Mouse (Mus musculus) midbrain, embryonic 11.5 days (tissue): ENCODE measurements around the gene H2-Q4. TPM values are rescaled to one million over a fixed set of nuclear protein-coding genes. Genes with fewer than 3 reads are reported as not detected.
"Not testable (repeated sequence)": the region's sequence is repeated elsewhere in the genome, so short reads cannot be mapped to it uniquely, and the experiment has no call there.

Experiments used
- ATAC-seq: fragments of 200-750 bp; cut with Nextera tagmentation; 2 replicates; pipeline ENCODE4 v1.8.0; 2017; ENCODE audit warnings: moderate TSS enrichment, moderate library complexity; ENCODE audit not compliant: low FRiP score
- DNase-seq: peaks from one replicate; pipeline ENCODE4 v3.0.0; 2015; ENCODE audit warnings: low spot score; ENCODE audit errors: missing footprints
- H3K27ac ChIP-seq: fragments of 300-500 bp; sonication (generic); 2 replicates; pipeline ENCODE4 v1.5.1; 2014; ENCODE audit warnings: low read depth, low read length
- H3K27me3 ChIP-seq: fragments of 300-500 bp; sonication (generic); 2 replicates; pipeline ENCODE4 v1.6.1; 2014; ENCODE audit warnings: mild to moderate bottlenecking, low read length, moderate library complexity, mixed read lengths; ENCODE audit not compliant: control insufficient read depth, insufficient read depth
- H3K36me3 ChIP-seq: fragments of 300-500 bp; sonication (generic); 2 replicates; pipeline ENCODE4 v1.6.1; 2014; ENCODE audit warnings: mild to moderate bottlenecking, low read length, moderate library complexity, mixed read lengths; ENCODE audit not compliant: control insufficient read depth, insufficient read depth
- H3K4me1 ChIP-seq: fragments of 300-500 bp; sonication (generic); 2 replicates; pipeline ENCODE4 v1.6.1; 2014; ENCODE audit warnings: low read length; ENCODE audit not compliant: control insufficient read depth, insufficient read depth
- H3K4me2 ChIP-seq: fragments of 300-500 bp; sonication (generic); 2 replicates; pipeline ENCODE4 v1.6.1; 2014; ENCODE audit warnings: mild to moderate bottlenecking, moderate library complexity
- H3K4me3 ChIP-seq: fragments of 300-500 bp; sonication (generic); 2 replicates; pipeline ENCODE4 v1.5.1; 2014; ENCODE audit warnings: low read depth, low read length
- H3K9ac ChIP-seq: fragments of 300-500 bp; sonication (generic); 2 replicates; pipeline ENCODE4 v1.6.1; 2014; ENCODE audit warnings: low read length
- H3K9me3 ChIP-seq: fragments of 300-500 bp; sonication (generic); 2 replicates; pipeline ENCODE4 v1.6.1; 2016; ENCODE audit warnings: low read length; ENCODE audit not compliant: control insufficient read depth
- WGBS: fragments of 180-500 bp; shearing (Covaris S2); extraction: QIAGEN DNeasy Blood & Tissue Kit; methylation state at CpG from one replicate; pipeline ENCODE4 v1.1.7; 2014; 5-methylcytosine and 5-hydroxymethylcytosine counted together
- polyA plus RNA-seq: library from polyadenylated mRNA; unstranded; fragments of >200 nt; fragmentation: Nextera tagmentation; extraction: Ambion mirVana; gene quantifications from 2 replicates; pipeline ENCODE4 v1.2.1, GENCODE M21; 2014

Gene H2-Q4
- 1.9 and 2.5 TPM in 2 replicates for polyA plus RNA-seq

- DNase-seq (no peak), ATAC-seq (peak; percentile 91)
- WGBS, result 0% methylated on average over 16 of the region's 16 CpGs
- H3K4me3 ChIP-seq, result peak within 1 kb of the TSS; percentile 51
- H3K4me2 ChIP-seq, result peak within 1 kb of the TSS; percentile 93
- H3K27ac ChIP-seq, result no peak within 1 kb of the TSS
- peaks cover 2% of the 10 kb centered on the region; the same call in 1 of the 2 replicates for H3K27me3 ChIP-seq
- peaks cover 3% of the 10 kb centered on the region; the same call in 1 of the 2 replicates for H3K4me1 ChIP-seq
- H3K9ac ChIP-seq, result peak within 1 kb of the TSS; percentile 66
- no peaks in the 10 kb centered on the region for H3K36me3 ChIP-seq
- no peaks in the 10 kb centered on the region for H3K9me3 ChIP-seq
Measured at GRCm38 (mm10) chr17:35379369-35379728, at the start of gene H2-Q4. Gene H2-Q4, plus strand, starts transcription at chr17:35379617.

- H3K4me1 ChIP-seq, H3K4me3 ChIP-seq, H3K36me3 ChIP-seq, H3K9ac ChIP-seq, DNase-seq, ATAC-seq, H3K4me2 ChIP-seq, H3K27ac ChIP-seq, H3K27me3 ChIP-seq, H3K9me3 ChIP-seq: not testable (repeated sequence)
- WGBS, result 61% methylated on average over 3 of the region's 3 CpGs
Measured at GRCm38 (mm10) chr17:35329714-35330113, 49.7 kb upstream of the H2-Q4 start.

GRCm38 (mm10) chr17:35331546-35331945, 47.9 kb upstream of the H2-Q4 start:
- not testable (repeated sequence) for H3K4me2 ChIP-seq, DNase-seq, H3K36me3 ChIP-seq, H3K27ac ChIP-seq, ATAC-seq, H3K27me3 ChIP-seq, H3K4me1 ChIP-seq, H3K9me3 ChIP-seq, H3K4me3 ChIP-seq, H3K9ac ChIP-seq
- WGBS, result 77% methylated on average over 6 of the region's 6 CpGs

GRCm38 (mm10) chr17:35342071-35342671, 37.2 kb upstream of the H2-Q4 start, which contains the start of gene H2-Q2:
Gene H2-Q2, plus strand, starts transcription at chr17:35342242.
- 2% methylated on average over 39 of the region's 40 CpGs for WGBS

GRCm38 (mm10) chr17:35342711-35343476, 36.5 kb upstream of the H2-Q4 start:
- H3K9me3 ChIP-seq, result no peaks in the 10 kb centered on the region
- ATAC-seq (no peak), DNase-seq (peak; percentile 81)
- peaks cover 28% of the 10 kb centered on the region for H3K27me3 ChIP-seq
- peak overlapping the region; percentile 68 for H3K4me2 ChIP-seq
- peaks cover 5% of the 10 kb centered on the region; the same call in 1 of the 2 replicates for H3K4me1 ChIP-seq
- WGBS, result 3% methylated on average over 43 of the region's 46 CpGs
- H3K27ac ChIP-seq, result no peak overlapping the region
- peak overlapping the region; percentile 40; the same call in 1 of the 2 replicates for H3K9ac ChIP-seq
- H3K4me3 ChIP-seq, result peak overlapping the region; percentile 39
- no peaks in the 10 kb centered on the region for H3K36me3 ChIP-seq

More at GRCm38 (mm10) chr17:35342071-35342671, 37.2 kb upstream of the H2-Q4 start, which contains the start of gene H2-Q2:
- DNase-seq, result peak; percentile 89
- Histone ChIP-seq H3K9ac (peak within 1 kb of the TSS; percentile 40; the same call in 1 of the 2 replicates), H3K9me3 (no peaks in the 10 kb centered on the region), H3K36me3 (no peaks in the 10 kb centered on the region), H3K4me2 (peak within 1 kb of the TSS; percentile 68), H3K4me3 (peak within 1 kb of the TSS; percentile 39), H3K4me1 (peaks cover 5% of the 10 kb centered on the region; the same call in 1 of the 2 replicates), H3K27ac (no peak within 1 kb of the TSS), H3K27me3 (peaks cover 28% of the 10 kb centered on the region)
- no peak for ATAC-seq

- H3K9me3 ChIP-seq, H3K36me3 ChIP-seq, H3K4me1 ChIP-seq, H3K9ac ChIP-seq, H3K27ac ChIP-seq, DNase-seq, ATAC-seq, H3K27me3 ChIP-seq, H3K4me2 ChIP-seq, H3K4me3 ChIP-seq: not testable (repeated sequence)
Measured at GRCm38 (mm10) chr17:35347659-35348058, 31.8 kb upstream of the H2-Q4 start.

- not testable (repeated sequence) for ATAC-seq, DNase-seq, H3K27ac ChIP-seq, H3K4me3 ChIP-seq, H3K4me1 ChIP-seq, H3K27me3 ChIP-seq, H3K36me3 ChIP-seq, H3K9me3 ChIP-seq, H3K9ac ChIP-seq, H3K4me2 ChIP-seq
- 74% methylated on average over 6 of the region's 6 CpGs for WGBS
Measured at GRCm38 (mm10) chr17:35353275-35353674, 26.1 kb upstream of the H2-Q4 start.

GRCm38 (mm10) chr17:35354071-35354470, 25.3 kb upstream of the H2-Q4 start:
- Histone ChIP-seq H3K36me3 (no peaks in the 10 kb centered on the region), H3K27ac (no peak overlapping the region), H3K9me3 (no peaks in the 10 kb centered on the region), H3K4me2 (no peak overlapping the region), H3K4me3 (no peak overlapping the region), H3K4me1 (peaks cover 3% of the 10 kb centered on the region; the same call in 1 of the 2 replicates), H3K9ac (no peak overlapping the region), H3K27me3 (peaks cover 4% of the 10 kb centered on the region)
- DNase-seq (no peak), ATAC-seq (no peak)
- WGBS, result 75% methylated on average over 2 of the region's 2 CpGs

GRCm38 (mm10) chr17:35357086-35357485, 22.3 kb upstream of the H2-Q4 start:
- WGBS, result 44% methylated on average over 1 of the region's 1 CpGs
- Histone ChIP-seq H3K27me3 (peaks cover 12% of the 10 kb centered on the region), H3K36me3 (no peaks in the 10 kb centered on the region), H3K4me2 (no peak overlapping the region), H3K9me3 (no peaks in the 10 kb centered on the region), H3K27ac (no peak overlapping the region), H3K4me3 (no peak overlapping the region), H3K9ac (no peak overlapping the region), H3K4me1 (peaks cover 3% of the 10 kb centered on the region; the same call in 1 of the 2 replicates)
- ATAC-seq, result no peak
- no peak for DNase-seq
